Mouse (Mus musculus): Measurements from ENCODE around the gene Slc39a3. TPM values are rescaled to one million over a fixed set of nuclear protein-coding genes. Genes with fewer than 3 reads are reported as not detected.
"Not testable (repeated sequence)": the region's sequence is repeated elsewhere in the genome, so short reads cannot be mapped to it uniquely, and the experiment has no call there.

The Slc39a3 gene
- total RNA-seq, 2 experiments from 2014 or later: 11.2 to 11.9 TPM

GRCm38 (mm10) chr10:81014393-81015384 is 22.5 kb downstream of the Slc39a3 start, which contains the start of gene Gng7:
Gng7 (minus strand) TSS chr10:81014945.
- peak; percentile 84 to 92 for DNase-seq (ENCODE audit: low spot score in 2 of 2)

- DNase-seq (ENCODE audit: low spot score in 2 of 2): no peak
Observed at GRCm38 (mm10) chr10:81010851-81011250, 26.4 kb downstream of the Slc39a3 start.

- DNase-seq (ENCODE audit: low spot score in 2 of 2): no peak
Observed at GRCm38 (mm10) chr10:81007240-81007639, 30.0 kb downstream of the Slc39a3 start.

- DNase-seq (ENCODE audit: low spot score in 2 of 2): no peak
Observed at GRCm38 (mm10) chr10:81006005-81006677, 31.1 kb downstream of the Slc39a3 start.

- no peak for DNase-seq (ENCODE audit: low spot score in 2 of 2)
Observed at GRCm38 (mm10) chr10:81001161-81001560, 36.1 kb downstream of the Slc39a3 start.

GRCm38 (mm10) chr10:81000197-81001062 is 36.8 kb downstream of the Slc39a3 start:
- DNase-seq (ENCODE audit: low spot score in 2 of 2): no peak

GRCm38 (mm10) chr10:80999362-81000196 is 37.6 kb downstream of the Slc39a3 start:
- DNase-seq (ENCODE audit: low spot score in 2 of 2): peak; percentile 59 to 76

GRCm38 (mm10) chr10:80998778-80999177 is 38.4 kb downstream of the Slc39a3 start:
- no peak for DNase-seq (ENCODE audit: low spot score in 2 of 2)

GRCm38 (mm10) chr10:80998021-80998420 is 39.2 kb downstream of the Slc39a3 start:
- no peak for DNase-seq (ENCODE audit: low spot score in 2 of 2)

- no peak for DNase-seq (ENCODE audit: low spot score in 2 of 2)
Observed at GRCm38 (mm10) chr10:80997332-80997731, 39.9 kb downstream of the Slc39a3 start.

- DNase-seq (ENCODE audit: low spot score in 2 of 2): no peak
Observed at GRCm38 (mm10) chr10:80996501-80996900, 40.7 kb downstream of the Slc39a3 start.

- DNase-seq (ENCODE audit: low spot score in 2 of 2): peak; percentile 81 to 83
Observed at GRCm38 (mm10) chr10:80995091-80995632, 42.1 kb downstream of the Slc39a3 start.

- no peak for DNase-seq (ENCODE audit: low spot score in 2 of 2)
Observed at GRCm38 (mm10) chr10:80994621-80995020, 42.6 kb downstream of the Slc39a3 start.

- DNase-seq (ENCODE audit: low spot score in 2 of 2): no peak
Observed at GRCm38 (mm10) chr10:80993276-80993675, 44.0 kb downstream of the Slc39a3 start.

GRCm38 (mm10) chr10:80991945-80992344 is 45.3 kb downstream of the Slc39a3 start:
- DNase-seq (ENCODE audit: low spot score in 2 of 2): no peak

GRCm38 (mm10) chr10:80991007-80991406 is 46.2 kb downstream of the Slc39a3 start:
- DNase-seq (ENCODE audit: low spot score in 2 of 2): no peak

GRCm38 (mm10) chr10:80990406-80990805 is 46.8 kb downstream of the Slc39a3 start:
- DNase-seq (ENCODE audit: low spot score in 2 of 2): no peak

GRCm38 (mm10) chr10:80989854-80990253 is 47.4 kb downstream of the Slc39a3 start:
- DNase-seq (ENCODE audit: low spot score in 2 of 2): not testable (repeated sequence)

- no peak for DNase-seq (ENCODE audit: low spot score in 2 of 2)
Observed at GRCm38 (mm10) chr10:80989446-80989845, 47.8 kb downstream of the Slc39a3 start.
